Mouse (Mus musculus) brain, embryonic 14.5 days (tissue): ENCODE results near the gene Pgap3.

Experiments
- CTCF ChIP-seq: fragments of 200-500 bp; IDR thresholded peaks from 2 replicates; pipeline ENCODE4 v1.5.1; 2012; ENCODE audit warnings: inconsistent platforms, mild to moderate bottlenecking, moderate library complexity, borderline replicate concordance; ENCODE audit not compliant: insufficient read depth, insufficient read length; ENCODE audit errors: extremely low read depth
- POLR2A ChIP-seq: fragments of 200-500 bp; IDR thresholded peaks from 2 replicates; pipeline ENCODE4 v1.6.1; 2012; ENCODE audit warnings: mild to moderate bottlenecking, inconsistent platforms, borderline replicate concordance; ENCODE audit not compliant: poor library complexity, insufficient read depth, insufficient read length, severe bottlenecking; ENCODE audit errors: extremely low read depth

DNA sequence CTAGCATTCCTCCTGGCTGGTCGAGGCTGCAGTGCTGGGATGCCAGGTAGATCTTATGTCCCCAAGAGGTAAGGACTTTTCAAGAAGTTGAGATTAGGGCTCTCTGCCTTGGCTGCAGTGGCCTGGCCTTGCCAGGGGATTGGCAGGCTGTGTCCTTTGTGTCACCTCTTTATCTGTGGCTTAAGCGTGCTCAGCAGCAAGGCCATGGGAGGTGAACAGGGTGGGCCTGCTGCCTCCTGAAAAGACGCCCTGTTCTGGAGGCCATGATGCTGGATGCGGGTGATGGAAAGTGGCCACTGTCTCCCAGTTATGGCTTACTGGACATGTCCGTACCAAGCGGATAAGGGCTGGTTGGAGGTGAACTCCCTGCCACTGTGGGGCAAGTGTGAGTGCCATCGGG lies 20.9 kb downstream of the Pgap3 start:
- TF ChIP-seq CTCF = no peak
- no peak for TF ChIP-seq POLR2A
